Mouse (Mus musculus): Measurements from ENCODE around the gene Nptx2. TPM values are rescaled to one million over a fixed set of nuclear protein-coding genes. Genes with fewer than 3 reads are reported as not detected.

The Nptx2 gene
- polyA plus RNA-seq, 1 experiment from 2014 or later = 0.29 TPM

Other genes starting within 250 kb of the Nptx2 start
- gene Baiap2l1, start 187.8 kb upstream of the Nptx2 start, polyA plus RNA-seq (2014; fragmentation: Nextera tagmentation; extraction: Ambion mirVana) = 7.8 and 8.5 TPM in 2 replicates
- 0.79 and 1.4 TPM in 2 replicates for gene Tmem130, start 215.9 kb downstream of the Nptx2 start, polyA plus RNA-seq (2014; fragmentation: Nextera tagmentation; extraction: Ambion mirVana)
- gene Trrap, start 221.8 kb downstream of the Nptx2 start, polyA plus RNA-seq (2014; fragmentation: Nextera tagmentation; extraction: Ambion mirVana) = 62.6 and 75.7 TPM in 2 replicates